Mouse (Mus musculus) MEL (cell line): ENCODE measurements at regions not wholly inside any gene's neighbourhood (a gene's known extent, or its start where the extent isn't known, plus 50 kb on each side); places are given as distances from the start of the nearest gene placed in this dataset.

Experiments used
- DNase-seq: peaks from one replicate; pipeline ENCODE4 v3.0.0; 2011; ENCODE audit warnings: low read depth, low spot score
- H3K27ac ChIP-seq: 2 replicates; pipeline ENCODE4 v1.5.1; 2012; ENCODE audit warnings: low read depth, mild to moderate bottlenecking, control low read depth, low read length, moderate library complexity; ENCODE audit not compliant: control insufficient read depth
- H3K27me3 ChIP-seq, 2 experiments: fragments of 150-350 bp in 1 of 2; sonication (generic) in 1 of 2; 2 replicates each; pipeline ENCODE4 v1.6.1; 2012; ENCODE audit warnings: low read length in 2 of 2, mild to moderate bottlenecking in 2 of 2, improper control_type of control experiment in 1 of 2, moderate library complexity in 1 of 2; ENCODE audit not compliant: insufficient read depth in 2 of 2, control insufficient read depth in 1 of 2
- H3K36me3 ChIP-seq, 2 experiments: 2 replicates each; pipeline ENCODE4 v1.6.1; 2012 to 2014; ENCODE audit warnings: low read length in 2 of 2, improper control_type of control experiment in 1 of 2, inconsistent platforms in 1 of 2, mild to moderate bottlenecking in 1 of 2; ENCODE audit not compliant: insufficient read depth in 2 of 2, control insufficient read depth in 1 of 2
- H3K4me1 ChIP-seq, 2 experiments: fragments of 150-350 bp in 1 of 2; sonication (generic) in 1 of 2; 2 replicates each; pipeline ENCODE4 v1.6.1; 2012; ENCODE audit warnings: low read length in 2 of 2, improper control_type of control experiment in 1 of 2, mild to moderate bottlenecking in 1 of 2; ENCODE audit not compliant: insufficient read depth in 2 of 2, control insufficient read depth in 1 of 2
- H3K4me3 ChIP-seq, 2 experiments: fragments of 150-350 bp in 1 of 2; sonication (generic) in 1 of 2; 2 replicates each; pipeline ENCODE4 v1.5.1; 2012; ENCODE audit warnings: low read depth in 2 of 2, low read length in 2 of 2, mild to moderate bottlenecking in 2 of 2, moderate library complexity in 2 of 2, control low read depth in 1 of 2, improper control_type of control experiment in 1 of 2; ENCODE audit not compliant: control insufficient read depth in 1 of 2, insufficient read depth in 1 of 2
- H3K79me2 ChIP-seq: 2 replicates; pipeline ENCODE4 v1.6.1; 2012; ENCODE audit warnings: mild to moderate bottlenecking, low read length, moderate library complexity; ENCODE audit not compliant: control insufficient read depth, poor library complexity, insufficient read depth
- H3K9ac ChIP-seq: 2 replicates; pipeline ENCODE4 v1.6.1; 2012; ENCODE audit warnings: low read depth, mild to moderate bottlenecking, control low read depth, low read length, moderate library complexity; ENCODE audit not compliant: control insufficient read depth, poor library complexity, severe bottlenecking
- H3K9me3 ChIP-seq: fragments of 150-350 bp; sonication (generic); replicated peaks from 2 replicates; pipeline ENCODE4 v1.6.1; 2012; ENCODE audit warnings: mild to moderate bottlenecking, low read length, improper control_type of control experiment, moderate library complexity; ENCODE audit not compliant: insufficient read depth
- BHLHE40 ChIP-seq: IDR thresholded peaks from 2 replicates; pipeline ENCODE4 v1.6.1; 2012; ENCODE audit warnings: low read depth, mild to moderate bottlenecking, inconsistent platforms, low read length, improper control_type of control experiment, borderline replicate concordance
- CHD2 ChIP-seq: IDR thresholded peaks from 2 replicates; pipeline ENCODE4 v1.6.1; 2011; ENCODE audit warnings: low read length, improper control_type of control experiment
- CTCF ChIP-seq, 3 experiments: IDR thresholded peaks in 2 of 3; conservative IDR thresholded peaks in 1 of 3; 2 replicates each; pipeline ENCODE4 v1.5.1; 2011 to 2012; ENCODE audit warnings: low read length in 3 of 3, low read depth in 2 of 3, mild to moderate bottlenecking in 2 of 3, improper control_type of control experiment in 1 of 3, inconsistent platforms in 1 of 3, mixed read lengths in 1 of 3, moderate library complexity in 1 of 3; ENCODE audit not compliant: control insufficient read depth in 1 of 3, insufficient read depth in 1 of 3, poor library complexity in 1 of 3, severe bottlenecking in 1 of 3
- E2F4 ChIP-seq: IDR thresholded peaks from 2 replicates; pipeline ENCODE4 v1.6.1; 2011; ENCODE audit warnings: low read depth, low read length, improper control_type of control experiment, borderline replicate concordance
- ELF1 ChIP-seq: IDR thresholded peaks from 2 replicates; pipeline ENCODE4 v1.6.1; 2014; ENCODE audit warnings: low read depth, mild to moderate bottlenecking, inconsistent platforms, low read length, improper control_type of control experiment, moderate library complexity
- EP300 ChIP-seq, 2 experiments: IDR thresholded peaks; 2 replicates each; pipeline ENCODE4 v1.6.1; 2011; ENCODE audit warnings: improper control_type of control experiment in 2 of 2, low read length in 2 of 2, low read depth in 1 of 2, mild to moderate bottlenecking in 1 of 2
- ETS1 ChIP-seq: IDR thresholded peaks from 2 replicates; pipeline ENCODE4 v1.6.1; 2012; ENCODE audit warnings: low read depth, mild to moderate bottlenecking, inconsistent platforms, low read length, improper control_type of control experiment, moderate library complexity
- GABPA ChIP-seq: IDR thresholded peaks from 2 replicates; pipeline ENCODE4 v1.6.1; 2012; ENCODE audit warnings: low read depth, mild to moderate bottlenecking, inconsistent platforms, low read length, improper control_type of control experiment, moderate library complexity
- GATA1 ChIP-seq: IDR thresholded peaks from 2 replicates; pipeline ENCODE4 v1.6.1; 2011; ENCODE audit warnings: low read depth, low read length, improper control_type of control experiment
- HCFC1 ChIP-seq: IDR thresholded peaks from 2 replicates; pipeline ENCODE4 v1.6.1; 2012; ENCODE audit warnings: low read depth, mild to moderate bottlenecking, inconsistent platforms, low read length, improper control_type of control experiment, moderate library complexity
- JUND ChIP-seq: IDR thresholded peaks from 2 replicates; pipeline ENCODE4 v1.6.1; 2011; ENCODE audit warnings: low read depth, mild to moderate bottlenecking, improper control_type of control experiment, low read length
- KAT2A ChIP-seq: conservative IDR thresholded peaks from 2 replicates; pipeline ENCODE4 v1.6.1; 2012; ENCODE audit warnings: low read depth, low read length, improper control_type of control experiment, inconsistent platforms
- MAFK ChIP-seq: IDR thresholded peaks from 2 replicates; pipeline ENCODE4 v1.6.1; 2011; ENCODE audit warnings: low read depth, mild to moderate bottlenecking, low read length, improper control_type of control experiment, borderline replicate concordance
- MAZ ChIP-seq: IDR thresholded peaks from 2 replicates; pipeline ENCODE4 v1.6.1; 2012; ENCODE audit warnings: low read depth, mild to moderate bottlenecking, inconsistent platforms, low read length, improper control_type of control experiment
- MEF2A ChIP-seq: IDR thresholded peaks from 2 replicates; pipeline ENCODE4 v1.6.1; 2014; ENCODE audit warnings: low read depth, mild to moderate bottlenecking, inconsistent platforms, low read length, improper control_type of control experiment; ENCODE audit not compliant: poor library complexity, insufficient replicate concordance, severe bottlenecking; ENCODE audit errors: extremely low read depth
- MXI1 ChIP-seq: IDR thresholded peaks from 2 replicates; pipeline ENCODE4 v1.6.1; 2011; ENCODE audit warnings: mild to moderate bottlenecking, low read depth, low read length, improper control_type of control experiment
- MYB ChIP-seq: IDR thresholded peaks from 2 replicates; pipeline ENCODE4 v1.6.1; 2011; ENCODE audit warnings: mild to moderate bottlenecking, low read depth, low read length, improper control_type of control experiment
- NELFE ChIP-seq: IDR thresholded peaks from 2 replicates; pipeline ENCODE4 v1.6.1; 2011; ENCODE audit warnings: low read depth, low read length, improper control_type of control experiment
- NRF1 ChIP-seq: IDR thresholded peaks from 2 replicates; pipeline ENCODE4 v1.6.1; 2014; ENCODE audit warnings: low read depth, mild to moderate bottlenecking, inconsistent platforms, low read length, improper control_type of control experiment, moderate library complexity; ENCODE audit not compliant: poor library complexity, insufficient read depth, severe bottlenecking
- POLR2A ChIP-seq, 2 experiments: IDR thresholded peaks; 2 replicates each; pipeline ENCODE4 v1.6.1; 2011 to 2012; ENCODE audit warnings: low read length in 2 of 2, mild to moderate bottlenecking in 2 of 2, control low read depth in 1 of 2, improper control_type of control experiment in 1 of 2, low read depth in 1 of 2, moderate library complexity in 1 of 2; ENCODE audit not compliant: control insufficient read depth in 1 of 2, insufficient read depth in 1 of 2, poor library complexity in 1 of 2
- POLR2AphosphoS2 ChIP-seq: IDR thresholded peaks from 2 replicates; pipeline ENCODE4 v1.6.1; 2011; ENCODE audit warnings: low read length, improper control_type of control experiment
- POLR2AphosphoS5 ChIP-seq: IDR thresholded peaks from 2 replicates; pipeline ENCODE4 v1.6.1; 2012; ENCODE audit warnings: low read depth, borderline replicate concordance, mild to moderate bottlenecking, inconsistent platforms, low read length, moderate library complexity, mixed read lengths
- RAD21 ChIP-seq: IDR thresholded peaks from 2 replicates; pipeline ENCODE4 v1.6.1; 2011; ENCODE audit warnings: mild to moderate bottlenecking, low read depth, low read length, improper control_type of control experiment
- RCOR1 ChIP-seq: IDR thresholded peaks from 2 replicates; pipeline ENCODE4 v1.6.1; 2012; ENCODE audit warnings: low read depth, mild to moderate bottlenecking, inconsistent platforms, low read length, improper control_type of control experiment
- SIN3A ChIP-seq: IDR thresholded peaks from 2 replicates; pipeline ENCODE4 v1.6.1; 2012; ENCODE audit warnings: low read length, improper control_type of control experiment, inconsistent platforms
- SMC3 ChIP-seq: IDR thresholded peaks from 2 replicates; pipeline ENCODE4 v1.6.1; 2011; ENCODE audit warnings: low read depth, low read length, improper control_type of control experiment
- TAL1 ChIP-seq: IDR thresholded peaks from 2 replicates; pipeline ENCODE4 v1.6.1; 2012; ENCODE audit warnings: mild to moderate bottlenecking, inconsistent platforms, low read length, moderate library complexity, mixed read lengths
- TBP ChIP-seq: IDR thresholded peaks from 2 replicates; pipeline ENCODE4 v1.8.0; 2011; ENCODE audit warnings: low read depth, low read length, improper control_type of control experiment
- TCF12 ChIP-seq: IDR thresholded peaks from 2 replicates; pipeline ENCODE4 v1.6.1; 2014; ENCODE audit warnings: low read depth, mild to moderate bottlenecking, inconsistent platforms, low read length, improper control_type of control experiment, moderate library complexity
- USF1 ChIP-seq: IDR thresholded peaks from 2 replicates; pipeline ENCODE4 v1.6.1; 2014; ENCODE audit warnings: low read depth, mild to moderate bottlenecking, inconsistent platforms, low read length, improper control_type of control experiment, moderate library complexity
- USF2 ChIP-seq, 2 experiments: IDR thresholded peaks; 2 replicates each; pipeline ENCODE4 v1.6.1; 2011 to 2012; ENCODE audit warnings: improper control_type of control experiment in 2 of 2, low read length in 2 of 2, borderline replicate concordance in 1 of 2, inconsistent platforms in 1 of 2, low read depth in 1 of 2, mild to moderate bottlenecking in 1 of 2; ENCODE audit not compliant: insufficient read depth in 1 of 2
- ZC3H11A ChIP-seq: IDR thresholded peaks from 2 replicates; pipeline ENCODE4 v1.6.1; 2012; ENCODE audit warnings: low read depth, mild to moderate bottlenecking, inconsistent platforms, low read length, improper control_type of control experiment
- ZKSCAN1 ChIP-seq: IDR thresholded peaks from 2 replicates; pipeline ENCODE4 v1.6.1; 2012; ENCODE audit warnings: low read depth, mild to moderate bottlenecking, inconsistent platforms, low read length, improper control_type of control experiment, moderate library complexity
- ZMIZ1 ChIP-seq: IDR thresholded peaks from 2 replicates; pipeline ENCODE4 v1.6.1; 2012; ENCODE audit warnings: low read depth, mild to moderate bottlenecking, inconsistent platforms, low read length, improper control_type of control experiment, moderate library complexity
- ZNF384 ChIP-seq: IDR thresholded peaks from 2 replicates; pipeline ENCODE4 v1.6.1; 2012; ENCODE audit warnings: low read depth, mild to moderate bottlenecking, inconsistent platforms, low read length, improper control_type of control experiment

- peak overlapping the region; percentile 99 for H3K27ac ChIP-seq
- peak overlapping the region; percentile 85 for H3K9ac ChIP-seq
- H3K27me3 ChIP-seq = no peaks in the 10 kb centered on the region
- H3K9me3 ChIP-seq = no peaks in the 10 kb centered on the region
- H3K36me3 ChIP-seq = peaks cover 0 to 53% of the 10 kb centered on the region in 2 experiments; a peak in 2 of 4 replicates
- no peaks in the 10 kb centered on the region; the same call in 1 of the 2 replicates for H3K79me2 ChIP-seq
- peak overlapping the region; percentile 72 to 89 for H3K4me3 ChIP-seq
- DNase-seq = peak; percentile 82
- H3K4me1 ChIP-seq = peaks cover 19 to 51% of the 10 kb centered on the region in 2 experiments
- TF ChIP-seq BHLHE40 = no peak
- no peak for TF ChIP-seq USF2 (IDR thresholded peaks at IDR 0.05; ENCODE audit: borderline replicate concordance in 1 of 2, insufficient read depth in 1 of 2, low read depth in 1 of 2, low read length in 2 of 2)
- TF ChIP-seq NELFE = 0 out of 2 replicates have a peak, but pooled peaks have one; percentile 4
- no peak for TF ChIP-seq KAT2A
- TF ChIP-seq JUND = no peak
- TF ChIP-seq GATA1 = 0 out of 2 replicates have a peak, but pooled peaks have one; percentile 2
- 0 out of 2 replicates have a peak, but pooled peaks have one; percentile 90 for TF ChIP-seq MXI1
- TF ChIP-seq E2F4 = no peak
- no peak for TF ChIP-seq POLR2AphosphoS5
- TF ChIP-seq RCOR1 = no peak
- no peak; the same call in 1 of the 2 replicates for TF ChIP-seq MAZ
- no peak for TF ChIP-seq ZNF384
- TF ChIP-seq NRF1 = no peak
- no peak for TF ChIP-seq MYB
- TF ChIP-seq POLR2A (IDR thresholded peaks at IDR 0.05; ENCODE audit: control insufficient read depth in 1 of 2, insufficient read depth in 1 of 2, low read depth in 1 of 2, low read length in 2 of 2, poor library complexity in 1 of 2) = peak in 1 of 2 experiments; percentile 39; a peak in 2 of 4 replicates
- no peak for TF ChIP-seq USF1
- TF ChIP-seq CHD2 = no peak
- TF ChIP-seq TCF12 = no peak
- no peak for TF ChIP-seq ZC3H11A
- peak; percentile 54; the same call in 1 of the 2 replicates for TF ChIP-seq SIN3A
- no peak for TF ChIP-seq MEF2A
- TF ChIP-seq MAFK = no peak
- TF ChIP-seq HCFC1 = no peak; the same call in 1 of the 2 replicates
- no peak for TF ChIP-seq ELF1
- no peak for TF ChIP-seq GABPA
- TF ChIP-seq CTCF (IDR thresholded peaks at IDR 0.05 in 2 of 3, conservative IDR thresholded peaks at IDR 0.05 in 1 of 3; ENCODE audit: control insufficient read depth in 1 of 3, insufficient read depth in 1 of 3, low read depth in 2 of 3, low read length in 3 of 3, poor library complexity in 1 of 3, severe bottlenecking in 1 of 3) = no peak
- TF ChIP-seq ZMIZ1 = peak; percentile 66
- no peak for TF ChIP-seq SMC3
- TF ChIP-seq TBP = peak; percentile 49; the same call in 1 of the 2 replicates
- TF ChIP-seq RAD21 = no peak
- peak in 1 of 2 experiments; percentile 16; a peak in 1 of 4 replicates for TF ChIP-seq EP300 (IDR thresholded peaks at IDR 0.05; ENCODE audit: low read depth in 1 of 2, low read length in 2 of 2)
- TF ChIP-seq ZKSCAN1 = no peak
- no peak for TF ChIP-seq TAL1
- TF ChIP-seq POLR2AphosphoS2 = peak; percentile 37; the same call in 1 of the 2 replicates
- TF ChIP-seq ETS1 = 0 out of 2 replicates have a peak, but pooled peaks have one; percentile 5
Observed at GRCm38 (mm10) chr10:43666262-43667085, 88.4 kb downstream of the Cd24a start.
